Mouse (Mus musculus) bone marrow, adult 2 months (tissue): ENCODE measurements around the gene Lgals3.

Source experiments
- CTCF ChIP-seq: fragments of 200-500 bp; IDR thresholded peaks from 2 replicates; pipeline ENCODE4 v1.5.1; 2011; ENCODE audit warnings: low read length, control low read depth; ENCODE audit not compliant: control insufficient read depth, insufficient read depth
- POLR2A ChIP-seq: fragments of 200-500 bp; IDR thresholded peaks from 2 replicates; pipeline ENCODE4 v1.6.1; 2011; ENCODE audit warnings: low read depth, mild to moderate bottlenecking, control low read depth, low read length, borderline replicate concordance; ENCODE audit not compliant: control insufficient read depth

DNA sequence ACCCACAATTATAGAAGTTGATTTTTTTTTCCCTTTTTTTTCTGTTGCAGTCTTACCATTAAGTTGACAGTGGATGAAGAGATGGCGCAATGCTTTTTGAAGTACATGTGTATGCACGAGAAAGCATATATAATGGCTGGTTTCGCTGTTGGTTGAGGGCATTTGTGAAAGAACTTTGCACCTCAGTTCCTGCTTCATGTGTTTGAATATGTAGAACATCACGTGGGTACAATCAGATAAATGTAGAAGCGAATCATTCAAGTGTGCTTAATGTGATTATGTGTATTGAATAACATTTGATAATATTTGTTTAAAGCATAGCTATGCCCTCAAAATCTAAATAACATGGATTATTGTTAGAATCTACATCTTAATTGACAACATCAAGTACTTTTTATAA is 48.2 kb upstream of the Lgals3 start:
- TF ChIP-seq CTCF = no peak
- no peak for TF ChIP-seq POLR2A
